Mouse (Mus musculus) embryonic facial prominence, embryonic 13.5 days (tissue): ENCODE results near the gene Brca1. TPM values are rescaled to one million over a fixed set of nuclear protein-coding genes. Genes with fewer than 3 reads are reported as not detected.

Experiments used
- ATAC-seq: fragments of 200-750 bp; cut with Nextera tagmentation; 2 replicates; pipeline ENCODE4 v1.8.0; 2017; ENCODE audit warnings: low read depth; ENCODE audit not compliant: insufficient number of reproducible peaks, insufficient read depth, low FRiP score, low TSS enrichment
- H3K27ac ChIP-seq: fragments of 300-500 bp; sonication (generic); 2 replicates; pipeline ENCODE4 v1.5.1; 2015; ENCODE audit warnings: moderate library complexity, mild to moderate bottlenecking, inconsistent platforms
- H3K27me3 ChIP-seq: fragments of 300-500 bp; sonication (generic); 2 replicates; pipeline ENCODE4 v1.6.1; 2015; ENCODE audit warnings: mild to moderate bottlenecking, inconsistent platforms
- H3K36me3 ChIP-seq: fragments of 300-500 bp; sonication (generic); 2 replicates; pipeline ENCODE4 v1.6.1; 2015; ENCODE audit warnings: mild to moderate bottlenecking, inconsistent platforms
- H3K4me1 ChIP-seq: fragments of 300-500 bp; sonication (generic); 2 replicates; pipeline ENCODE4 v1.6.1; 2015; ENCODE audit warnings: inconsistent platforms
- H3K4me2 ChIP-seq: fragments of 300-500 bp; sonication (generic); 2 replicates; pipeline ENCODE4 v1.6.1; 2015; ENCODE audit warnings: moderate library complexity, mild to moderate bottlenecking, inconsistent platforms
- H3K4me3 ChIP-seq: fragments of 300-500 bp; sonication (generic); 2 replicates; pipeline ENCODE4 v1.5.1; 2015; ENCODE audit warnings: mild to moderate bottlenecking, inconsistent platforms
- H3K9ac ChIP-seq: fragments of 300-500 bp; sonication (generic); 2 replicates; pipeline ENCODE4 v1.6.1; 2015; ENCODE audit warnings: mild to moderate bottlenecking, inconsistent platforms
- H3K9me3 ChIP-seq: fragments of 300-500 bp; sonication (generic); 2 replicates; pipeline ENCODE4 v1.6.1; 2016; ENCODE audit warnings: inconsistent platforms
- WGBS: fragments of 180-500 bp; shearing (Covaris S2); methylation state at CpG from one replicate; pipeline ENCODE4 v1.1.7; 2015; ENCODE audit warnings: mixed read lengths; 5-methylcytosine and 5-hydroxymethylcytosine counted together
- polyA plus RNA-seq: library from polyadenylated mRNA; unstranded; fragments of >200 nt; fragmentation: Nextera tagmentation; extraction: Ambion mirVana; gene quantifications from 2 replicates; pipeline ENCODE4 v1.2.1, GENCODE M21; 2015

Gene Brca1
- polyA plus RNA-seq, 1 experiment from 2014 or later, result 10.6 TPM

DNA sequence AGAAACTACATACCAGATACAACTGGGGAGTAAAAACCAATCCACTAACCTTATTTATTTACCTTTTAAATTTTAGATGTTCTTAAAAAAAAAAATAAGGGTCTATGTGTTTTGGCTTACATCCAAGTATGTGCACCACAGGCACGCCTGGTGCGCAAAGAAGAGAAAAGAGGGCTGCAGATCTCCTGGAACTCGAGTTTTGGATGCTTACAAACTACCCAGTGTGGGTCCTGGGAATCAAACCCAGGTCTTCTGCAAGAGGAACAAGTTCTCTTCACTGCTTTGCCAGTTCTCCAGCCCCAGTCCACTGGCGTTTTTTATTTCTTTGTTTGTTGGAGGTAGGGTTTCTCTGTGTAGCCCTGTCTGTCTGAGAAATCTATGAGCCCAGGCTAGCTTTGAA lies 25.1 kb downstream of the Brca1 start:
- Histone ChIP-seq H3K4me3 (no peak overlapping the region), H3K27ac (no peak overlapping the region), H3K36me3 (peaks cover 69% of the 10 kb centered on the region), H3K4me1 (no peaks in the 10 kb centered on the region), H3K4me2 (no peak overlapping the region), H3K9ac (no peak overlapping the region), H3K9me3 (no peaks in the 10 kb centered on the region), H3K27me3 (no peaks in the 10 kb centered on the region)
- 85% methylated on average over 4 of the region's 4 CpGs for WGBS
- ATAC-seq, result no peak

DNA sequence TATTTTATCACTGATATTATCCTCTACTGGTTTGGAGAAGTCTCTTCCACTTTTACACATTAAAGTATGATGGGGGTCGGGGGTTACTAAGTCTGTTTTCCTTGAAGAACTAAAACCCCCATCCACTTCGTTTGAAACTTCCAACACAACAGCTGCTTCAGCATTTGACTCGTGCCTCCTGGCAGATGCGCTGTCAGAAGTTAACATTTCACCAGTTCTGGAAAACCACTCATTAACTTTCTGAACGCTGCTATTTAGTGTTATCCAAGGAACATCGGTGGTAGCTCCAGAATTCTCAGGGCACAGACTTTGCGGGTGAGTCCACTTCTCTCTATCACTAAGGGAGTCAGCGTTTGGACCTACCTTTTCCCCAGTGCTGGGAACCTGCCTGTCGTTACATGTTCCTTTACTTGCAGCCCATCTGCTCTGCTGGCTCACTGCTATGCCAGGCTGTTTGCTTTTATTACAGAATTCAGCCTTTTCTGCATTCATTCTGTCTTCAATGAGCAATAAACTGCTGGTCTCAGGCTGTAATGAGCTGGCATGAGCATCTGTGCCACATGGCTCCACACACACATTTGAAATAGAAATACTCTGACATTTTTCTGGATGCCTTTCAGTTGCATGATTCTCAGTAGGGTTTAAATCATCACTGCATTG lies 25.7 kb downstream of the Brca1 start:
- 92% methylated on average over 9 of the region's 9 CpGs for WGBS
- no peaks in the 10 kb centered on the region for H3K4me1 ChIP-seq
- no peak overlapping the region for H3K4me3 ChIP-seq
- no peaks in the 10 kb centered on the region for H3K9me3 ChIP-seq
- no peak overlapping the region for H3K27ac ChIP-seq
- ATAC-seq, result no peak
- no peaks in the 10 kb centered on the region for H3K27me3 ChIP-seq
- peaks cover 66% of the 10 kb centered on the region for H3K36me3 ChIP-seq
- H3K4me2 ChIP-seq, result no peak overlapping the region
- no peak overlapping the region for H3K9ac ChIP-seq

DNA sequence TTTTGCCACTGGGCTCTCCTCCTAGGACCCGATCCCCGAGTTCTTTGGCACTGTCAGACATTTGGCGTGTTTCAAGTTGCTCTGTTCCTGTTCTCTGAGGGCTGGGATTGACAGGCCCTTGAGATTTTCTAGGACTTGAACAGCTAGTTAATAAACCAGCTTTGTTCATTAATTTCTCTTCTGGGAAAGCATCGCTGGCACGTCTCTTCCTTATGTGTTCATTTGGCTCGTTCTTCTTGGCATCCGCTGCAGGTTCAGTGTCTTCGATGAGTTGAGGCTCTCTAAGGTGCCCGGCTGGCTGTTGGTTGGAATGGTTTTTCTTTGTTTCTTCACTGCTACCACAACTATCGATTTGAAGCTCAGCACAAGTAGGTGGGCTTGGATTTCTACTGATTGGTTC lies 26.7 kb downstream of the Brca1 start:
- H3K27ac ChIP-seq, result no peak overlapping the region
- 93% methylated on average over 10 of the region's 10 CpGs for WGBS

DNA sequence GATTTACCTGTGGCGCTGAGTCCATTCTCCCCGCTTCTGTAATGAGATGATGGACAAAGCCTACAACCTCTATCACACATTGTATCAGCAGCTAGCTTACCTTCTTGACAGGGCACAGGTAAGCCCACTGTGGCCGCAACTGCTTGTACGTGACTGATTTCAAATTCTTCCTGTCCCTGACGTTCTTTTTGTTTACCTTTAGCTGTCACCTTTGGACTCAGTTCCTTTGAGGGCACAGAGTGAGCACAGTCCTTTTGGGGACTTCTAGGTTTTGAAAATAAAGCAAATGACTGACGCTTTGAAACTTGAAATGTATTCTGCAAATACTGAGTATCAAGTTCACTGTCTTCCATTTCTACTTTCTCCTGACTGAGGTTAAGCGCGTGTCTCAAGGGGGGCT lies 27.3 kb downstream of the Brca1 start:
- no peak overlapping the region for H3K4me2 ChIP-seq
- H3K9me3 ChIP-seq, result no peaks in the 10 kb centered on the region
- H3K9ac ChIP-seq, result no peak overlapping the region
- H3K27me3 ChIP-seq, result no peaks in the 10 kb centered on the region
- no peaks in the 10 kb centered on the region for H3K4me1 ChIP-seq
- H3K36me3 ChIP-seq, result peaks cover 59% of the 10 kb centered on the region
- WGBS, result 90% methylated on average over 8 of the region's 8 CpGs
- no peak overlapping the region for H3K4me3 ChIP-seq
- H3K27ac ChIP-seq, result no peak overlapping the region
- no peak for ATAC-seq

More for the DNA sequence above, 26.7 kb downstream of the Brca1 start:
- Histone ChIP-seq H3K27me3 (no peaks in the 10 kb centered on the region), H3K4me1 (no peaks in the 10 kb centered on the region), H3K4me2 (no peak overlapping the region), H3K4me3 (no peak overlapping the region), H3K9me3 (no peaks in the 10 kb centered on the region), H3K9ac (no peak overlapping the region), H3K36me3 (peaks cover 62% of the 10 kb centered on the region)
- ATAC-seq, result no peak

DNA sequence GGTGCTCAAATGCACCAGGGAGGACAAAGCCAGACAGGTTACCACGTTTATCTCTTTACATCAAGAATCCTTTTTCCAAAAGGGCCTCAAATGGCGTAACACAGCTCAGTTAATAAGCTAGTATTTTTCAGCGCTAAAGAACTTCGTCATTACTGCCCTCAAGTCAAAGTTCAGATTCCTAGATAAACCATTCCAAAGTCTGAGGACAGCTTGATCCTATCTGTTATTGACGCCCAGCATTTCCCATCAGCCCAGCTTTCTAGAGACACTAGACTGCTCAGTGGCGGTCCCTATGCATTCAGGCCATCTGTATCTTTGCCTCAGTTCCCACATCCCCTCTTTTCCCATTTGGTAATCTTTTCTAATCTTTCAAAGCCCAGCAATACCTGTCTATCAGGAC lies 32.4 kb downstream of the Brca1 start:
- H3K4me2 ChIP-seq, result no peak overlapping the region
- no peaks in the 10 kb centered on the region for H3K4me1 ChIP-seq
- no peaks in the 10 kb centered on the region for H3K9me3 ChIP-seq
- WGBS, result 90% methylated on average over 6 of the region's 6 CpGs
- H3K4me3 ChIP-seq, result no peak overlapping the region
- peaks cover 40% of the 10 kb centered on the region for H3K36me3 ChIP-seq
- no peak overlapping the region for H3K27ac ChIP-seq
- ATAC-seq, result no peak
- H3K27me3 ChIP-seq, result no peaks in the 10 kb centered on the region
- no peak overlapping the region for H3K9ac ChIP-seq

DNA sequence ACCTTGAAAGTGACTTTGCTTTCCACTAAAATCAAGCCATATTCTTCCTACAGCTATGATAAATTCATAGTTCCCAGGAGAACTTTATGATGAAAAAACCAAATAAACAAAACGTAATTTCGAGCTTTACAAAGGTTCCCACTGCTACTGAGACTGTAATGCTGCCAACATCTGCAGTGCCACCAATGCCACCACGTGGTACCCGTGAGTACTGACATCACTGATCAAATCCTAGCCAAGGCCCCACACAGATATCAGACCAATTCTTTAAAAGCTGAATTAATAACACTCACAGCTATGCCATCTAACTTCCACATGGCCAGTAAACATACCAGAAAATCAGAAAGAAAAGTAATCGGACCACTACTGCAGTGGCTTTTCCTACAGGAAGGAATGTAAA lies 32.8 kb downstream of the Brca1 start:
- 82% methylated on average over 5 of the region's 5 CpGs for WGBS
- no peak overlapping the region for H3K27ac ChIP-seq
- H3K9me3 ChIP-seq, result no peaks in the 10 kb centered on the region
- no peak overlapping the region for H3K4me2 ChIP-seq
- H3K27me3 ChIP-seq, result no peaks in the 10 kb centered on the region
- peaks cover 40% of the 10 kb centered on the region for H3K36me3 ChIP-seq
- H3K4me1 ChIP-seq, result no peaks in the 10 kb centered on the region
- H3K9ac ChIP-seq, result no peak overlapping the region
- no peak overlapping the region for H3K4me3 ChIP-seq
- ATAC-seq, result no peak

DNA sequence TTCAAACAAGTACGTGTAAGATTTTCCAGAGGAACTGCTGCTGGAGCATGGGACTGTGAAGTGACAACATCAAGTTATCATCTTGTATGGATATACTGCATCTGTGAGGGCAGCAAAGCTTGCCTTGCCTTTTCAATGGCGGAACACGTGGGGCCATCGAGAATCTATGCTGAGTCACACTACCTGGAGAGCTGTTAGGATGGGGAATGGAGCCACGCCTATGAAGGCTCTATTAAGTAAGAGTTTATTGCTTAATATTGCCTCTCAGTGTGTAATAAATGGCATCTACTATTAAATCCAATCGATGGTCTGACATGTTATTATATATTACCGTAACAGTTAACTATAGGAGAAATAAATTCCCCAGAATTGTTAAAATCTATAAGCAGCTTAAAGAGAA lies 44.7 kb downstream of the Brca1 start:
- 93% methylated on average over 7 of the region's 7 CpGs for WGBS
- no peaks in the 10 kb centered on the region for H3K27me3 ChIP-seq
- no peak overlapping the region for H3K27ac ChIP-seq
- no peaks in the 10 kb centered on the region for H3K9me3 ChIP-seq
- H3K9ac ChIP-seq, result no peak overlapping the region
- no peak overlapping the region for H3K4me3 ChIP-seq
- H3K4me1 ChIP-seq, result no peaks in the 10 kb centered on the region
- peaks cover 50% of the 10 kb centered on the region for H3K36me3 ChIP-seq
- no peak for ATAC-seq
- no peak overlapping the region for H3K4me2 ChIP-seq

DNA sequence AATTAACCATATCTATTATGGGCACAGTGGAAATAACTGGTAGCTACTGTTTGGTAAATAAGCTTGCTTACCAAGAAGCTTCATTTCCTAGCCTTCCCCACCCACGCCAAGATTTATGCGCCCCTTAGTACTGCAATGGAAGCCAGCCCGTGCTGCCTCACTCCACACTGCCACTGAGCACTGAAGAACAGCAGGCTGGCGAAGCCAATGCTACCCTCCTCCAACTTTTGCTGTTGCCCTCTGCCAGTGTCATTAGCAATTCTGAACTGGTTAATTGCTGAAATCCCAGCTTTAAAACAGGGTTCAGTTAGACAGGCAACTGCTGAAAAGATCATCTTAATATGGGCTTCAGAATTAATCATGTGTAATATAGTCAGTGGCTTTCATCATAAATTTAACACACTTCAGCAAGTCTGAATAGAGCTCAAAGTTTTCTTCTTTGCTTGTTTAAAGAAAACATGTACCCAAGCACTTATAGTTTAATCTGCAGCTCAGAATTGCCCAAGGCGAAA lies 45.4 kb downstream of the Brca1 start:
- Histone ChIP-seq H3K4me1 (no peaks in the 10 kb centered on the region), H3K9me3 (no peaks in the 10 kb centered on the region), H3K4me3 (no peak overlapping the region), H3K36me3 (peaks cover 53% of the 10 kb centered on the region), H3K27me3 (no peaks in the 10 kb centered on the region), H3K9ac (no peak overlapping the region), H3K27ac (no peak overlapping the region), H3K4me2 (no peak overlapping the region)
- 88% methylated on average over 5 of the region's 5 CpGs for WGBS
- no peak for ATAC-seq

DNA sequence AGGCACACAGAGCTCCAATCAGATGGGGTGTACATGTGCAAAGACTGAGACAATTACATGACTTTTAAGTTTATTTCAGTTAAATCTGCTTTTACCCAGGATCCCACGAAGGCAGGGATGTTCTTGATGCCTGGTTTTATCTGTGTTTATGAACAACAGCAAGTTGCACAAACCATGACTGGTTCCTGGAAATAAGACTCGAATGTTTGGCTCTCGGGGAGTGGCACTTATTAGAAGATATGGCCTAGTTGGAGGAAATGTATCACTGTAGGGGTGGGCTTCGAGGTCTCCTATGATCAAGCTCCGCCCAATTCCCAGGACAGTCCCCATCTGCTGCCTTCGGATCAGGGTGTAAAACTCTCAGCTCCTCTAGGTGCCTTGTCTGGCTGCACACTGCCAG lies 65.6 kb downstream of the Brca1 start:
- H3K9me3 ChIP-seq, result no peaks in the 10 kb centered on the region
- H3K27me3 ChIP-seq, result no peaks in the 10 kb centered on the region
- no peak overlapping the region for H3K4me3 ChIP-seq
- H3K4me1 ChIP-seq, result no peaks in the 10 kb centered on the region
- no peak overlapping the region for H3K9ac ChIP-seq
- no peak overlapping the region for H3K27ac ChIP-seq
- H3K4me2 ChIP-seq, result no peak overlapping the region
- H3K36me3 ChIP-seq, result peaks cover 31% of the 10 kb centered on the region
- no peak for ATAC-seq
- 81% methylated on average over 6 of the region's 6 CpGs for WGBS

DNA sequence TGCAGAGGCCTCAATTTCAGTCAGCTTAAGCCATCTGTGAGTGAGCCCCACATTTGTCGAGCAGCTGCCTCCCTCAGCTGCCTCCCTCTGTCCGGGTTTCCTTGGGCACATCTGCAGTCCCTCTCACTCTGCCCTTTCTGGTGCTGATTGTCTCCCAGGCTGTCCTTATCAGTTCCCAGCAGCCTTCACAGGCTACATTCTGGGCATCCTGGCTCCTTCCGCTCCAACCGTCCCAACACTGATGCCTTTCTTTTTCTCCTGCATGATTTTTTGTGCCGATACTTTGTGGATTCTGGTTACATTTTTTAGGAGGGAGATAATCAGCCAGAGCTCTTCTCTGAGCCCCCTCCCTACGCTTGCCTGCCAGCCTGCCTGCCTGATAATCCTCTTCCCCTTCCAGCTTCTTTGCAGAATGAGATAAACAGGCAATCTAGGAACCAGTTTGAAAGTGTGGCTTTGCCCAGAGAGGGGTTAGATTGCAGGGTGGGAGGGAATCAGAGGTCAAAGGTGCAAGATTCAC lies 66.2 kb downstream of the Brca1 start:
- no peak for ATAC-seq
- H3K9me3 ChIP-seq, result no peaks in the 10 kb centered on the region
- H3K4me3 ChIP-seq, result no peak overlapping the region
- no peak overlapping the region for H3K27ac ChIP-seq
- H3K36me3 ChIP-seq, result peaks cover 30% of the 10 kb centered on the region
- H3K9ac ChIP-seq, result 0 out of 2 replicates have a peak overlapping the region, but pooled peaks have one; percentile 6
- no peaks in the 10 kb centered on the region for H3K27me3 ChIP-seq
- WGBS, result 50% methylated on average over 6 of the region's 6 CpGs
- no peaks in the 10 kb centered on the region for H3K4me1 ChIP-seq
- H3K4me2 ChIP-seq, result no peak overlapping the region

DNA sequence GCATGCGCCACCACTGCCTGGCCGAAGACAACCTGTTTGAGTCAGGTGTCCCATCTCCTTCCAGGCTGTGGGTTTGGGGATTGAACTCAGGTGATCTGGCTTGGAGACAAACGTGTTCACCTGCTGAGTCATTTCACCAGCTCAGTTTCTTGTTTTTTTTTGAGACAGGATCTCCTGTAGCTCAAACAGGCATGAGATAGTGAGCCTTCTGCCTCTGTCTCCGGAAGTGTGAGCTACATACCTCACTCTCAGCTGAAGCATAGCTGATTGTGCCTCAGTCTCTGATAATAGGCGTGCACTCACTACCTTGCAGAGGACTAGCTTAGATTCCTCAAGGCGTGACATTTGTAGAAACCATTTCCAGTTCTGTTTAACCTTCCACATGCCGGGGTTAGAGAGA lies 66.9 kb downstream of the Brca1 start:
- H3K4me3 ChIP-seq, result no peak overlapping the region
- peaks cover 29% of the 10 kb centered on the region for H3K36me3 ChIP-seq
- ATAC-seq, result no peak
- H3K9me3 ChIP-seq, result no peaks in the 10 kb centered on the region
- H3K9ac ChIP-seq, result no peak overlapping the region
- 82% methylated on average over 7 of the region's 7 CpGs for WGBS
- no peaks in the 10 kb centered on the region for H3K4me1 ChIP-seq
- no peak overlapping the region for H3K4me2 ChIP-seq
- no peak overlapping the region for H3K27ac ChIP-seq
- H3K27me3 ChIP-seq, result no peaks in the 10 kb centered on the region

DNA sequence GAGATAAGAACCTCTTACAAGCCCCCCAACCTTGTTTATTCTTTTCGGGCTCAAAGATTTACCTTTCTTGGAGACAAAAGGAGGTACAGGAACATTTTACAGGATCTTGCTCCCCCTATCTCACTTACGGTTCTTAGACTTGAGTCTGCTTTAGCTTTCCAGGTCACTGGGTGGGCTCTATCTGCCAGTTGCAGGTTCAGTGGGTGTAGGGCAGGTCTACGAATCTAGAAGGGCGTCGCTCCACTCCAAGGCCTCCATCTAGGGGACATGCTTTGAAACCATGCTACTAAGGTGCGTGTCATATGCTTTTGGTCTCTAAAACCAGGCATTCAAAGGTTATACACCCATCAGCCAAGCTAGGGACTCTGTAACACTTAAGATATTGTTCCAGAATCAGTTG lies 67.5 kb downstream of the Brca1 start:
- no peaks in the 10 kb centered on the region; the same call in 1 of the 2 replicates for H3K27me3 ChIP-seq
- H3K36me3 ChIP-seq, result peaks cover 24% of the 10 kb centered on the region
- ATAC-seq, result no peak
- H3K4me1 ChIP-seq, result peaks cover under 1% of the 10 kb centered on the region; the same call in 1 of the 2 replicates
- H3K4me3 ChIP-seq, result no peak overlapping the region
- no peak overlapping the region for H3K9ac ChIP-seq
- H3K9me3 ChIP-seq, result no peaks in the 10 kb centered on the region
- H3K4me2 ChIP-seq, result no peak overlapping the region
- no peak overlapping the region for H3K27ac ChIP-seq
- 87% methylated on average over 6 of the region's 6 CpGs for WGBS
